Mouse (Mus musculus): ENCODE measurements around the gene Plcd1.
A peak's percentile ranks its signal among the peaks of the same experiment; 100 is the strongest.

Plcd1 gene

DNA sequence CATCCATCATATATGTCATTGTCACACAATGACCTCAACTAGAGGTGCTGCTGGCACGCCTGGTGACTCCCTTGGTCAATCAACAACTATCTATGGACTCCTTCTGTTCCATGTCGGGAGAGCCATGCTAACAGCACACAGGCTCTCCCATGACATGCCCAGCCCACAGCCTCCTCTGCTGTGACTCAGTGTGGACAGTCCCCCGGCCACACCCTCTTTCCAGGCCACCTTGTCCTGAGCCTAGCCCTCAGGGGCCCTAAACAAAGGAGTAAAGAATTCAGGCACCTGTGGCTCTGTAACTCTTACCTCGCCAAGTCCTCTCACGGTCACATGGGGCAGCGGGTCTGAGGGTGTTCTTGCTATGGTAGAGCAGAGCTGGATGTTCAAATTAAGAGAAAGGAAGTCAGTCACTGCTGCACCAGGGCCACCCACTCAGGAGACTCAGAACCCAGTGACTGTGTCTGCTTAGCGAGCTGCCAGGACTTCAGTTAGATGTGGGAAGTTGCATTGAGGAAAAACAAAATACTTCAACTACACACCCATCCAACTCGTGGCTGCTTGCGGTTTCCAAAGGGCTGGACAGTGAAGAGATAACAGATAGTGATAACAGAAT is 39.2 kb downstream of the Plcd1 start:
- no peak for DNase-seq (ENCODE audit: low read depth, low spot score)

DNA sequence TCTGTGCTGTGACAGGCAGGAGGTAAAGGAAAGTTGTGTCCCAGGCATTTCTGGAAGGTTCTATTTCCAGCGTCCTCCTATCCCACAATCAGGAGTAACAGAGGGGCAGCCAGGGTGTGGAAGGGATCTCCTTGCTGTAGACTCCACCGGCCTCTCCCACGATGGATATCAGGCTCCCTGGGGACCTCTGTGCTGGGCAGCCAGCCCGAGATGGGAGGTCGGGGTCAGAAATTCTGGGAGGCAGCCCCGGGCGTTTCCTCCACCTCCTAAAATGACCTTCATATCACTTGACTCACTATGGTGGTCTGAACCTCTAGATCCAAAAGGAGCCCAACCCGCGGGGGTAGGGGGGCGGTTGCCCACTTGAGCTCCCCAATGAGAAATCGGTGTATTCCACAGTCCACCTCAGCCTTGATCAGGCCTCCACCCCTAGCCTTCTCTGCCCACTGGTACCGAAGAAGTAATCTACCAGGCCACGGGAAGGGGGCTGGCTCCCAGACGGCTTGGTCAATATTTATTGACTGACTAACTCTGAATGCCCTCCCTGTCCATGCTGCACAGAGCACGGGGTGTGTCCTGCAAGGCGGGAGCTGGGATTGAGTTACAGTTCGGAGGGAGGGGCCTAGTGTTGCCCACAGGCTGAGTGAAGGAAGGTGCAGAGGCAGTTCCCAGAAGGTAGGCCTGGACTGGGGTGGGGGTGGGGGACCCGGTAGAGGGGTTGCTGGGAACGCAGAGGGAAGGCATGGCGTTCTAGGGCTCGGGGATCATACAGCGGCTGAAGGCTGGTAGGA is 41.0 kb downstream of the Plcd1 start, which contains the start of gene Vill:
TSS of gene Vill (plus strand) at position 625 of the 791 bp plus-strand sequence.
- DNase-seq (ENCODE audit: low read depth, low spot score): no peak

GRCm38 (mm10) chr9:119051158-119051557 is 42.1 kb downstream of the Plcd1 start:
- no peak for DNase-seq (ENCODE audit: low read depth, low spot score)

DNA sequence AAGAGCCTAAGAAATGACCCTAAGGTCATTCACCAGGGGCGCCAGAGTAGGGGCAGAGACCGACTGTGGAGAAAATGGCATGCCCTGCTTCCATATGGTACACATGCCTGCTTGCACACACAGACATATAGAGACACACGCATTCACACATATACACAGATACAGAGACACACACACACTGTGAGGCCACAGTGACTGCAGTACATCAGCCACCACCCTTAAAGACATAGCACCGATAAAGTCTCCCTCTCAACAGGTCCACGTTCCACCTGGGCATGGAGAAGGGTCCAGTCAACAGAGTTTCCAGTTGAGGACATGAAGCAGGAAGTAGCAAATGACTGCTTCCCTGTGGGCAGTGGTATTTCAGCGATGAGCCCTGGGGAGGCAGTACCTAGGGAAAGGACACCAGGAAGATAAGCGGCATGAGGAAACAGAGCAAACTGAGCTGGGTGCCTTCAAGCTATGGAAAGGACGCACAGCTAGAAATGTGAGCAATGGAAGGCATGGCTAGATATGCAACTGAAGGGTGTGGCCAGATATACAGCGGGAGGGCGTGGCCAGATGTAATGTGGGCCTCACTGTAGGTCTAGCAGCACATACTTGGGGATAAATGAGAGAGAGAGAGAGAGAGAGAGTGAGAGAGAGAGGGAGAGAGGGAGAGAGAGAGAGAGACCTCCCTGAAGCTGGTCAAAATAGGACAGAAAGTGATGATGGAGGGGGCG is 45.0 kb downstream of the Plcd1 start:
- no peak for DNase-seq (ENCODE audit: low read depth, low spot score)

GRCm38 (mm10) chr9:119040101-119040775 is 53.1 kb downstream of the Plcd1 start:
- DNase-seq (ENCODE audit: low read depth, low spot score): no peak

GRCm38 (mm10) chr9:119038574-119038973 is 54.7 kb downstream of the Plcd1 start:
- no peak for DNase-seq (ENCODE audit: low read depth, low spot score)

DNA sequence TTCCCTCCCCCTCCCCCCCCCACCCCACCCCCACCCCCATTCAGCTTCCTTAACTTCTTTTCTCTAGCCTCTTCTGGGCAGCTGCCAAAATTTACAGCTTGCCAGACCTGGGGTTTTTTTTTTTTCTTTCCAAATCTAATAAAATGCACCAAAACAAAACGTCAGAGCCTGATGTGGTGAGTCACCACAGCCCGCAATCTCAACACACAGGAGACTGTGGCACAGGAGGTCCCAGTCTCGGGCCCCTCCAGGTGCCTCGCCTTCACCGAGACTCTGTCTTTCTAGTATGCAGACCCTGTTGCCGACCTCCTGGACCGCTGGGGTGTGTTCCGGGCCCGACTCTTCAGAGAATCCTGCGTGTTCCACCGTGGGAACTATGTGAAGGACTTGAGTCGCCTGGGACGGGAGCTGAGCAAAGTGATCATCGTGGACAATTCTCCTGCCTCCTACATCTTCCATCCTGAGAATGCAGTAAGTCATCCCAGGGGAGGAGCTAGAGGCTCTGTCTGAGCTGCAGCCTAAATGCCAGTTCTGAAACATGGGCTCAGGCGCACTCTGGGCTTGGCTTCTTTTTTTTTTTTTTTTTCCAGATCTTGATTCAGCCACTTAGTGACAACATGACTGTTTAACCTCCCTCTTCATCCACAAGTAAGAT is 56.1 kb downstream of the Plcd1 start:
- DNase-seq (ENCODE audit: low read depth, low spot score): no peak

GRCm38 (mm10) chr9:119035836-119036235 is 57.5 kb downstream of the Plcd1 start:
- peak; percentile 74 for DNase-seq (ENCODE audit: low read depth, low spot score)

GRCm38 (mm10) chr9:119034676-119035665 is 58.3 kb downstream of the Plcd1 start:
- DNase-seq (ENCODE audit: low read depth, low spot score): no peak

DNA sequence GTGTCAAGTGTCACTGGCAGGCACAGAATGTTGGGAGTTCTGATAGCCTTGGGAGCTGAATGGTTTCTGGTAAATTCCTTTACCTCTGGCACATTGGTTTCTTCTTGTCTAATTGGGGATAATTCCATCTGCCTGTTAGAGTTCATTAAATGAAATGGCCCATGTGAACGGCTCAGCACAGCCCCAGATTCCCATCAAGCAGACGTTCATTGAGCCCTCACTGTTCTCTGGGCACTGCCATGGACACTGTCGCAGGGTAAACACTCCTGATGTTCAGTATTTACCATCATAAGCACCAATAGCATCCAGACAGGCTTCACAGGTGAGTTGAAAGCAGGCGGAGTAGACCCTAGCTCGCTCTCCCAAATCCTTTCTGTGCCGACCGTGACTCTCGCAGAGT is 59.2 kb downstream of the Plcd1 start:
- no peak for DNase-seq (ENCODE audit: low read depth, low spot score)

DNA sequence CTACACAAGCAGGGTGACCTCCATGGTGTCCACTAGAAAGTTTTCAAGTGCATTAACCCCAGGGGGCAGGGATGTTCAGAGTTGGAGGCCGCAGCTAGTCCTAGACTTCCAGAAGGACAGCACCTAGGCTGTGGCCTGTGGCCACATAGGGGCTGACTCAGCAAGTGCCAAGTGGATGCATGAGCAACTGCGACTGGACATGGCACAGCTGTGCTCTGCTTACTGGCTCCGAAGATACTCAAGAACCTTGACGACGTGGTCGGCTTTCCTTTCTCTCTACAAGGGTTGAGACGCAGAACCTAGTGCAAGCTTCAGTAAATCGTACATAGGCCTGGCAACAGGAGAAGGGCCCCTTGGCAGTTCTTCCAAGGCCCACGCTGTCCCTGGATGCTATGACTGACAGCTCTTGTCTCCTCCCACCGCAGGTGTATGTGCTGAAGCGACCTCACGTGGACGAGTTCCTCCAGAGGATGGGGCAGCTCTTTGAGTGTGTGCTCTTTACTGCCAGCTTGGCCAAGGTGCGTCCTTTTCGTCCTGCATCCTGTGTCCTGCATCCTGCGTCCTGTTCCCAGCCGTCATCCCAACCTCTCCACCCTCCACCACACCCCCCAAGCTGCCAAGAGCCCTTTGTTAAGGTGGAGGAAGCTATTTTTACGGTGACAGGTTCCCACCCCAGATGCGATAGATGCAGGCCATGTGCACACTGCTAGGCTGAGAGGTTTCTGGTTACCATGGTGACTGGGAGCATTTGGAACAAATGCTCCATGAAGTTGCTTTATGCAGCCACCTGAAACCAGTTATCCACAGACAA is 60.0 kb downstream of the Plcd1 start:
- no peak for DNase-seq (ENCODE audit: low read depth, low spot score)

DNA sequence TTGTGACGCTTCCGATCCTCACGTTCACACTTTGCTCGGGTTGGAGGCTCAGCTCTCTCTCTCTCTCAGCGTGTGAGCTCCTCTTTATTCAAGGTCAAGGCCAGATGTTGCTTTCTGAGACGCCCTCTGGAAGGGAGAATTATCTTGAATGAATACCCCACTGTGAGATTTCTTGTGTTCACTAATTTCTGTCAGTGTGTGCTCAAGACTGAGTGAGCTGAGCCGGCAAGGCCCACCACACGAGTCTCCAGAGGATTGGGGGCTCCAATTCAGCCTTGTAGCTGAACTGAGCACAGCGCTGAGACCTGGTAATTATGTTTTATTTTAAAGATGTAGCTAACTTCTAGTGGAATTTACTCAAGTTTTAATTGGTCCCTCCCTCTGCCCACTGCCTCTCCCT is 60.8 kb downstream of the Plcd1 start:
- DNase-seq (ENCODE audit: low read depth, low spot score): no peak

DNA sequence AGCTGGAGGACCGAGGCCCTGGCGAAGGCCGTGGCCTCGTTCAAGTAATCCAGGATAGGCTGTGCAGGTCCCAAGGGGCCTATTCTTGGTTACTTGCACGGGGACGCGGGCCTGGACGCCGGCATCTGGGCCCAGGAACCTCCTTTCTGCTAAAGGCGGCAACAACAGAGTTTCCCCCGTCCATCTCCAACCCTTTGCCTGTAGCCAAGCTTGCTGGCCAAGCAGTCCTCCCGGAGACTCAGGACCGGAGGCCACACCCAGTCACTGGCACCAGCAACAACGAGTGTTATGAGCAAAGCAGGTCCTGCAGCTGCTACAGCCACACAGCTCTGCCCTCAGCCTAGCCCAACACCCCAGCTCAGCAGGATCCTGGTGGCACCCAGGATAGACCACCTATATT is 61.5 kb downstream of the Plcd1 start:
- DNase-seq (ENCODE audit: low read depth, low spot score): peak; percentile 77

- no peak for DNase-seq (ENCODE audit: low read depth, low spot score)
Observed at GRCm38 (mm10) chr9:119031038-119031437, 62.3 kb downstream of the Plcd1 start.

GRCm38 (mm10) chr9:119029568-119029967 is 63.7 kb downstream of the Plcd1 start:
- DNase-seq (ENCODE audit: low read depth, low spot score): peak; percentile 46

- DNase-seq (ENCODE audit: low read depth, low spot score): no peak
Observed at GRCm38 (mm10) chr9:119028226-119029195, 64.8 kb downstream of the Plcd1 start.

GRCm38 (mm10) chr9:119027337-119027736 is 66.0 kb downstream of the Plcd1 start:
- no peak for DNase-seq (ENCODE audit: low read depth, low spot score)

- no peak for DNase-seq (ENCODE audit: low read depth, low spot score)
Observed at GRCm38 (mm10) chr9:119025832-119026331, 67.4 kb downstream of the Plcd1 start.

Measured in skeletal muscle tissue, adult 2 months (tissue).